Mouse (Mus musculus) hindbrain, embryonic 13.5 days (tissue): ENCODE data around the gene Adgrg5. TPM values are rescaled to one million over a fixed set of nuclear protein-coding genes. Genes with fewer than 3 reads are reported as not detected.

ENCODE experiments used
- ATAC-seq: fragments of 200-750 bp; cut with Nextera tagmentation; 2 replicates; pipeline ENCODE4 v1.8.0; 2017; ENCODE audit warnings: moderate TSS enrichment; ENCODE audit not compliant: low FRiP score
- H3K27ac ChIP-seq: fragments of 300-500 bp; sonication (generic); 2 replicates; pipeline ENCODE4 v1.5.1; 2015; ENCODE audit warnings: inconsistent platforms, mild to moderate bottlenecking, moderate library complexity
- H3K27me3 ChIP-seq: fragments of 300-500 bp; sonication (generic); 2 replicates; pipeline ENCODE4 v1.6.1; 2015; ENCODE audit warnings: mild to moderate bottlenecking, inconsistent platforms
- H3K36me3 ChIP-seq: fragments of 300-500 bp; sonication (generic); 2 replicates; pipeline ENCODE4 v1.6.1; 2015; ENCODE audit warnings: mild to moderate bottlenecking, inconsistent platforms
- H3K4me1 ChIP-seq: fragments of 300-500 bp; sonication (generic); replicated peaks from 2 replicates; pipeline ENCODE4 v1.6.1; 2015; ENCODE audit warnings: inconsistent platforms
- H3K4me2 ChIP-seq: fragments of 300-500 bp; sonication (generic); 2 replicates; pipeline ENCODE4 v1.6.1; 2015; ENCODE audit warnings: inconsistent platforms, mild to moderate bottlenecking, moderate library complexity
- H3K4me3 ChIP-seq: fragments of 300-500 bp; sonication (generic); 2 replicates; pipeline ENCODE4 v1.5.1; 2015; ENCODE audit warnings: mild to moderate bottlenecking, inconsistent platforms
- H3K9ac ChIP-seq: fragments of 300-500 bp; sonication (generic); 2 replicates; pipeline ENCODE4 v1.6.1; 2015; ENCODE audit warnings: mild to moderate bottlenecking, inconsistent platforms
- H3K9me3 ChIP-seq: fragments of 300-500 bp; sonication (generic); 2 replicates; pipeline ENCODE4 v1.6.1; 2016; ENCODE audit warnings: inconsistent platforms
- WGBS: fragments of 180-500 bp; shearing (Covaris S2); methylation state at CpG from one replicate; pipeline ENCODE4 v1.1.7; 2015; 5-methylcytosine and 5-hydroxymethylcytosine counted together
- polyA plus RNA-seq: library from polyadenylated mRNA; unstranded; fragments of >200 nt; fragmentation: Nextera tagmentation; extraction: Ambion mirVana; gene quantifications from 2 replicates; pipeline ENCODE4 v1.2.1, GENCODE M21; 2015

Gene Adgrg5
- polyA plus RNA-seq, 1 experiment from 2014 or later, result not detected

- Histone ChIP-seq H3K4me2 (no peak overlapping the region), H3K9me3 (no peaks in the 10 kb centered on the region)
- no peak for ATAC-seq
Measured at GRCm38 (mm10) chr8:94919256-94919655, 4.2 kb upstream of the Adgrg5 start.

GRCm38 (mm10) chr8:94922176-94922575, 1.3 kb upstream of the Adgrg5 start:
- H3K9ac ChIP-seq, result no peak overlapping the region
- no peaks in the 10 kb centered on the region for H3K36me3 ChIP-seq
- peaks cover 18% of the 10 kb centered on the region for H3K4me1 ChIP-seq
- ATAC-seq, result no peak
- no peaks in the 10 kb centered on the region for H3K9me3 ChIP-seq
- peaks cover 33% of the 10 kb centered on the region for H3K27me3 ChIP-seq
- H3K4me3 ChIP-seq, result no peak overlapping the region
- no peak overlapping the region for H3K27ac ChIP-seq
- H3K4me2 ChIP-seq, result no peak overlapping the region
- 69% methylated on average over 6 of the region's 6 CpGs for WGBS

More at GRCm38 (mm10) chr8:94919256-94919655, 4.2 kb upstream of the Adgrg5 start:
- Histone ChIP-seq H3K4me3 (no peak overlapping the region), H3K27me3 (peaks cover 58% of the 10 kb centered on the region), H3K9ac (no peak overlapping the region), H3K4me1 (peaks cover 45% of the 10 kb centered on the region), H3K27ac (no peak overlapping the region), H3K36me3 (no peaks in the 10 kb centered on the region)

DNA sequence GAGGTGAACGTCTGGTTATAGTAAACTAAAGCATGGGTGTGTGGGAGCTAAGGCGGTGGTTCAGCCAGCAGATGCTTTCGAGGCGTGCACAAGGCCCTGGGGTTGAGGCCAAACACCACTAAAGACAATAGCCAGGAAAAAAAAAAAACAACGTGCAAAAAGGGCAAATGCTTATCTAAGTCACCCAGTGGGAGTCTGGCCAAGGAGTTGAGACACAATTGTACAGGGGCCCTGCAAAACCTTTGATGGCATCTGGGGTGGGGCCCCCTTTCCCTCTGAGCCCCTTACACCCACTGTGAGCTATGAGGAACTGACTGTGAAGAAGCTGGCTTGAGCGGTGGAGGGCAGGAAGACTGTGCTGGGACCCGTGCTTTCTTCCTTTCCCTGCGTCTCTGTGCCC, 892 bp upstream of the Adgrg5 start:
- Histone ChIP-seq H3K9ac (no peak overlapping the region; the same call in 1 of the 2 replicates), H3K4me1 (peaks cover 14% of the 10 kb centered on the region), H3K9me3 (no peaks in the 10 kb centered on the region), H3K27ac (no peak overlapping the region), H3K4me3 (no peak overlapping the region), H3K4me2 (no peak overlapping the region), H3K27me3 (peaks cover 29% of the 10 kb centered on the region), H3K36me3 (no peaks in the 10 kb centered on the region)
- no peak for ATAC-seq
- WGBS, result 33% methylated on average over 8 of the region's 8 CpGs

- Histone ChIP-seq H3K27me3 (0 out of 2 replicates have a peak, but pooled peaks cover 8% of the 10 kb centered on the region), H3K4me3 (no peak overlapping the region), H3K36me3 (no peaks in the 10 kb centered on the region), H3K9ac (no peak overlapping the region), H3K27ac (no peak overlapping the region), H3K9me3 (no peaks in the 10 kb centered on the region), H3K4me2 (no peak overlapping the region), H3K4me1 (no peaks in the 10 kb centered on the region)
- 86% methylated on average over 3 of the region's 3 CpGs for WGBS
- ATAC-seq, result no peak
Measured at GRCm38 (mm10) chr8:94928227-94928626, 4.7 kb downstream of the Adgrg5 start.

- Histone ChIP-seq H3K27ac (no peak overlapping the region), H3K27me3 (0 out of 2 replicates have a peak, but pooled peaks cover 3% of the 10 kb centered on the region), H3K4me1 (no peaks in the 10 kb centered on the region), H3K36me3 (no peaks in the 10 kb centered on the region), H3K4me3 (no peak overlapping the region), H3K9ac (no peak overlapping the region), H3K4me2 (no peak overlapping the region), H3K9me3 (no peaks in the 10 kb centered on the region)
- WGBS, result 69% methylated on average over 5 of the region's 5 CpGs
- ATAC-seq, result no peak
Measured at GRCm38 (mm10) chr8:94933918-94934317, 10.4 kb downstream of the Adgrg5 start.

DNA sequence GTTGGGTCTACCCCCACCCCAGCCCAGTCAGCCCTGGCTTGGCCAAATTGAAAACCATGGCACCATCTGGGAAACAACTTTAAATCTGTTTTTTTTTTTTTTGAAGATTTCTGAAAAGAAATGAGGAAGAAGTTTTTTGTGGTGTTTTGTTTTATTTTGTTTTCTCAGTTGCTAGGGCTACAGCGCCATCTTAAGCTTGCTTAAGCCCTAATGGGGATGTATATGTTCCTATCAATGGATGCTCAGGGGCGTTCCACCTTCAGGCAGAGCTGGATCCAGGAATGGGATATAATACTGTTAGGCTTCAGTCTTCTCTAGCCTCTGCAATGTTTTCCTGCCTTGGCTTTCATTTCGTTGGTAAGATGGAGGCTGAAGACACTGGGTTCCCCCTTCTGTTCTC, 11.7 kb downstream of the Adgrg5 start:
- ATAC-seq, result no peak
- no peak overlapping the region for H3K4me3 ChIP-seq
- no peaks in the 10 kb centered on the region for H3K4me1 ChIP-seq
- no peak overlapping the region for H3K9ac ChIP-seq
- 0 out of 2 replicates have a peak, but pooled peaks cover 3% of the 10 kb centered on the region for H3K27me3 ChIP-seq
- WGBS, result 91% methylated on average over 3 of the region's 3 CpGs
- H3K27ac ChIP-seq, result no peak overlapping the region
- no peaks in the 10 kb centered on the region for H3K36me3 ChIP-seq
- H3K9me3 ChIP-seq, result no peaks in the 10 kb centered on the region
- no peak overlapping the region for H3K4me2 ChIP-seq

DNA sequence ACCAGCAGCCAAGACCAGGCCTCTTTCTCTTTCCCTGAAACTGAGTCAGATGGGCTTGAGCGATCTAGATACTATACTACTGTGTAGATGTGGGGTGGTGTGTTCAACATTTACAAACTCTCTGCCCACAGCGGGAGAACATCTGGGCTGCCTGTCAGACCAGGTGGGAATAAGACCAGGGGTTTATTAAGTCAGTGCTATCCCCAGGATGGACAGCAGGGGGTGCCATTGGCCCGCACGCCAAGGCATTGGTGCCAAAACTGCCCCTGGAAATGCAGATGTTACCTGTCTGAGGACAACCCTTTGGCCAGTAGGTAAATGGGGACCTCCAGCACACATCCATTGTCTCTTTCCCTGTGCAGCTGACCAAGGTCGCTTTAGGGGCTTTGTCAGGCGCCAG, 19.1 kb downstream of the Adgrg5 start:
- Histone ChIP-seq H3K4me1 (peaks cover 9% of the 10 kb centered on the region; the same call in 1 of the 2 replicates), H3K27me3 (no peaks in the 10 kb centered on the region), H3K4me2 (no peak overlapping the region), H3K27ac (no peak overlapping the region), H3K9me3 (no peaks in the 10 kb centered on the region), H3K4me3 (no peak overlapping the region), H3K9ac (no peak overlapping the region), H3K36me3 (no peaks in the 10 kb centered on the region)
- no peak for ATAC-seq
- WGBS, result 17% methylated on average over 6 of the region's 6 CpGs

GRCm38 (mm10) chr8:94945185-94945584, 21.7 kb downstream of the Adgrg5 start:
- Histone ChIP-seq H3K36me3 (no peaks in the 10 kb centered on the region), H3K4me2 (no peak overlapping the region), H3K9me3 (no peaks in the 10 kb centered on the region), H3K4me1 (peaks cover 9% of the 10 kb centered on the region; the same call in 1 of the 2 replicates), H3K27ac (no peak overlapping the region), H3K9ac (no peak overlapping the region), H3K4me3 (no peak overlapping the region), H3K27me3 (no peaks in the 10 kb centered on the region)
- no peak for ATAC-seq
- 56% methylated on average over 6 of the region's 6 CpGs for WGBS

DNA sequence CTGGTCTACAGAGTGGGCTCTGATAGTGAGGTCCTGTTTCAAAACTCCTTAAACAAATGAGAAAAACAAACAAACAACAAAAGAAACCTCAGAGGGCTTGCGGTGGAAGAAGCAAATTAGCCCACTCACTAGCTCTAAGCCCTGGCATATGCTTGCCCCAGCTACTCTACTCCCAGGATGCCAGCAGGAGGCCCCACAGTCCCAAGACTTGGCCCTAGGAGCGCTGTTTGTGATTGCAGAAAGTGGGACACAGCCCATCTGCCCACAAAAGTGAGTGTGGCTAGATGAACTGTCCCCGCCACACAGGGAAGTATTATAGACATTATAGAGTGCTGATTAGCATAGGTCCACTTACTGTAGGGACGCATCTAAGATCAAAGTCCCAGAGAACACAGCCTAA, 24.9 kb downstream of the Adgrg5 start:
- H3K9me3 ChIP-seq, result no peaks in the 10 kb centered on the region
- no peak for ATAC-seq
- H3K4me3 ChIP-seq, result no peak overlapping the region
- H3K4me2 ChIP-seq, result no peak overlapping the region
- no peaks in the 10 kb centered on the region for H3K27me3 ChIP-seq
- H3K9ac ChIP-seq, result no peak overlapping the region
- H3K36me3 ChIP-seq, result no peaks in the 10 kb centered on the region
- 76% methylated on average over 4 of the region's 4 CpGs for WGBS
- H3K27ac ChIP-seq, result no peak overlapping the region
- peaks cover 14% of the 10 kb centered on the region; the same call in 1 of the 2 replicates for H3K4me1 ChIP-seq

GRCm38 (mm10) chr8:94949010-94949409, 25.5 kb downstream of the Adgrg5 start:
- WGBS, result 86% methylated on average over 4 of the region's 4 CpGs
- H3K27ac ChIP-seq, result no peak overlapping the region
- peaks cover 17% of the 10 kb centered on the region for H3K4me1 ChIP-seq
- no peak overlapping the region for H3K9ac ChIP-seq
- H3K36me3 ChIP-seq, result no peaks in the 10 kb centered on the region
- H3K27me3 ChIP-seq, result no peaks in the 10 kb centered on the region
- no peaks in the 10 kb centered on the region for H3K9me3 ChIP-seq
- H3K4me2 ChIP-seq, result no peak overlapping the region
- no peak overlapping the region for H3K4me3 ChIP-seq
- ATAC-seq, result no peak

- no peaks in the 10 kb centered on the region for H3K27me3 ChIP-seq
- no peak overlapping the region for H3K9ac ChIP-seq
- 24% methylated on average over 4 of the region's 4 CpGs for WGBS
- H3K4me3 ChIP-seq, result no peak overlapping the region
- H3K36me3 ChIP-seq, result no peaks in the 10 kb centered on the region
- H3K27ac ChIP-seq, result no peak overlapping the region
- peak; percentile 77 for ATAC-seq
- no peak overlapping the region for H3K4me2 ChIP-seq
- H3K4me1 ChIP-seq, result peaks cover 26% of the 10 kb centered on the region
- H3K9me3 ChIP-seq, result no peaks in the 10 kb centered on the region
Measured at GRCm38 (mm10) chr8:94950046-94950445, 26.6 kb downstream of the Adgrg5 start.

DNA sequence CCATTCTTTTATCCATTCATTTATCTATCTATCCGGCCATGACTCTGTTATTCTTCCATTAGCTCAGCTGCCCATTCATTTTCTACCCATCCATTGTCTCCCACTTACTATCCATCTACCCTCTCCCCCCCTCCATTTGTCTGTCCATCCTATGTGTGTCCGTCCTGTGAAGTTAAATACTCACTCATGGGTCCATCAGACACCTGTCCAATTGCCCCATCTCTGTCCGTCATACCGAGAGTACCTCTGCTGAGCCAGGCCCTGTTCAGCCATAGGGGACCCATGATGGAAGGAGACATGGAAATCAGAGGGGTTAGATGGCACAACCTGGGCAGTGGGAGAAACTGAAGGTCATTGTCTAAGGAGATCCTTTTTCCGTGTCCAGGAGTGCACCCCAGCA, 27.0 kb downstream of the Adgrg5 start:
- no peak overlapping the region for H3K4me3 ChIP-seq
- H3K4me1 ChIP-seq, result peaks cover 26% of the 10 kb centered on the region
- H3K9me3 ChIP-seq, result no peaks in the 10 kb centered on the region
- H3K36me3 ChIP-seq, result no peaks in the 10 kb centered on the region
- peak; percentile 29; the same call in 1 of the 2 replicates for ATAC-seq
- H3K9ac ChIP-seq, result no peak overlapping the region
- H3K27ac ChIP-seq, result no peak overlapping the region
- no peak overlapping the region for H3K4me2 ChIP-seq
- 76% methylated on average over 5 of the region's 5 CpGs for whole genome bisulfite sequencing
- H3K27me3 ChIP-seq, result no peaks in the 10 kb centered on the region

DNA sequence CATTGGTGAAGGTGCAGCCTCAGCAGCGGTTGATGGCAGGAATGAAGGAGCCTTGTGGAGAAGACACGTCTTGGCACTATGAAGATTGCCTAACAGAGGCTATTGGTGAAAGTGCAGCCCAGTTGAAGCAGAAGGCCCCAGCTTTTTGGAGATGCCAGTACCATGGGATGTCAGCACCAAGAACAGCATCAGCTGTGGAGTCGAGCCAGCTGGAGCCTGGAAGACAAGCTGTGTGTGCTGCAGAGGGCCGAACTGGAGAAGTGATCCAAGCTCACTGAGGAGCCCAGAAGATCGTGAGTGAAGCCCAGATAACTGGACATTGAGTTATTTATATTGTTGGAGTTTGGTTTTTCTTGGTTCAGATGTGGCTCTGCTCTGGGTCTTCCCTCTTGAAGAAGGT, 28.6 kb downstream of the Adgrg5 start:
- no peak overlapping the region for H3K27ac ChIP-seq
- H3K4me2 ChIP-seq, result no peak overlapping the region
- no peaks in the 10 kb centered on the region for H3K27me3 ChIP-seq
- H3K36me3 ChIP-seq, result no peaks in the 10 kb centered on the region
- no peak overlapping the region for H3K9ac ChIP-seq
- WGBS, result 85% methylated on average over 5 of the region's 5 CpGs
- ATAC-seq, result no peak
- H3K4me1 ChIP-seq, result peaks cover 18% of the 10 kb centered on the region
- H3K4me3 ChIP-seq, result no peak overlapping the region
- H3K9me3 ChIP-seq, result no peaks in the 10 kb centered on the region
